Mouse (Mus musculus) bone marrow, adult 2 months (tissue): Measurements from ENCODE around the gene Atp9a. TPM values are rescaled to one million over a fixed set of nuclear protein-coding genes. Genes with fewer than 3 reads are reported as not detected.
A peak's percentile ranks its signal among the peaks of the same experiment; 100 is the strongest.

Experiments
- H3K27ac ChIP-seq: fragments of 200-500 bp; 2 replicates; pipeline ENCODE4 v1.5.1; 2012; ENCODE audit warnings: low read depth, mild to moderate bottlenecking, control low read depth, inconsistent platforms, low read length; ENCODE audit not compliant: control insufficient read depth, poor library complexity, insufficient read depth
- H3K4me1 ChIP-seq: fragments of 200-500 bp; 2 replicates; pipeline ENCODE4 v1.6.1; 2011; ENCODE audit warnings: low read length; ENCODE audit not compliant: control insufficient read depth, insufficient read depth
- H3K4me3 ChIP-seq: fragments of 200-500 bp; replicated peaks from 2 replicates; pipeline ENCODE3; 2011; ENCODE audit warnings: mild to moderate bottlenecking, low read depth, low read length, control low read depth; ENCODE audit not compliant: control insufficient read depth
- CTCF ChIP-seq: fragments of 200-500 bp; IDR thresholded peaks from 2 replicates; pipeline ENCODE4 v1.5.1; 2011; ENCODE audit warnings: low read length, control low read depth; ENCODE audit not compliant: control insufficient read depth, insufficient read depth
- POLR2A ChIP-seq: fragments of 200-500 bp; IDR thresholded peaks from 2 replicates; pipeline ENCODE4 v1.6.1; 2011; ENCODE audit warnings: low read depth, mild to moderate bottlenecking, control low read depth, low read length, borderline replicate concordance; ENCODE audit not compliant: control insufficient read depth
- WGBS: fragments of 180-500 bp; shearing (Covaris S2); methylation state at CpG from one replicate; pipeline ENCODE4 v1.1.7; 2018; 5-methylcytosine and 5-hydroxymethylcytosine counted together
- polyA plus RNA-seq: library from polyadenylated mRNA; stranded (reverse); fragments of >200 nt; gene quantifications from 2 replicates; pipeline ENCODE4 v1.2.4, GENCODE M21; 2011; ENCODE audit warnings: low replicate concordance; ENCODE audit not compliant: missing spikeins, insufficient read depth, insufficient read length

Atp9a gene
- polyA plus RNA-seq, 1 experiment, result 2.6 TPM

GRCm38 (mm10) chr2:168694379-168695026 lies 47.7 kb downstream of the Atp9a start:
- Histone ChIP-seq H3K4me1 (no peaks in the 10 kb centered on the region), H3K4me3 (no peak overlapping the region), H3K27ac (no peak overlapping the region)
- WGBS, result 84% methylated on average over 27 of the region's 27 CpGs
- TF ChIP-seq CTCF (no peak), POLR2A (no peak)

- 45% methylated on average over 6 of the region's 6 CpGs for WGBS
- Histone ChIP-seq H3K27ac (no peak overlapping the region), H3K4me1 (no peaks in the 10 kb centered on the region), H3K4me3 (no peak overlapping the region)
- TF ChIP-seq CTCF, result peak; percentile 51
- TF ChIP-seq POLR2A, result no peak
These were observed 50.4 kb downstream of the Atp9a start for GRCm38 (mm10) chr2:168691774-168692173.

DNA sequence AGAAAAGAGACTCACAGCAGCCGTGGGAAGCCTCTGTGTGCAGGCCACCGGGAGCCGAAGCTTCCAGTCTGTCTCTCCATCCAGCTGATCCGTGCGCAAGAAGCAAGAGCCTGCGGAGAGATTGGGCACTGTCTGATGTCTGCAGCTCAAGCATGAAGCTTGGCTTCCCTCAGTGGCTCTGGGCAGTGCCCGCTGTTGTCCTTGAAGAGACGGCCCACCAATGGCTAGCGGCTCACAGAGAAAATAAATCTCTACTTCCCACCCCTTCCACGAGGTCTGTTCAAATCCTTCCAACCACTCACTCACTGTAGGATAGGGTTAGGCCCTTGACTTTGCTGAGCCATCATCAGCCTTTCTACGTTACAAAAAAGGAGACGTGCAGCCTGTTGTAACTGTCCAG lies 54.9 kb downstream of the Atp9a start:
- TF ChIP-seq CTCF (no peak), POLR2A (no peak)
- Histone ChIP-seq H3K4me3 (no peak overlapping the region), H3K27ac (no peak overlapping the region), H3K4me1 (no peaks in the 10 kb centered on the region)
- WGBS, result 86% methylated on average over 12 of the region's 12 CpGs

DNA sequence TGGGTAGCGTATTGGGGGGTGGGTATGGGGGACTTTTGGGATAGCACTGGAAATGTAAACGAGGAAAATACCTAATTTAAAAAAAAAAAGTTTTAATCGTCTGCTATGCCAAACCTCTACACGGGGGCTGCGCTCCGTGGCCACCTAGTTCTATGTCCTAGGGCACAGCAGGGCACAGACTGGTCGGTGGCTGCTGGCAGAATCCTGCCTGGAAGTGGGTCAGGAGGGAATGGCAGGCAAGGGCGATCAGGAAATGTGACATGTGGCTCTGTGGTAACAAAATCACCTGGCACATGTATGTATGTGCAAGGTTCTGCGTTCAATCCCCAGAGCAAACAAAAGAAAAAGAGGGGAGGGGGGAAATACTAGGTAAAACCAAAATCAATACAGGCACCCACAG lies 56.3 kb downstream of the Atp9a start:
- TF ChIP-seq POLR2A (no peak), CTCF (no peak)
- WGBS, result 84% methylated on average over 9 of the region's 9 CpGs

GRCm38 (mm10) chr2:168684695-168685094 lies 57.5 kb downstream of the Atp9a start:
- 84% methylated on average over 3 of the region's 3 CpGs for WGBS
- no peaks in the 10 kb centered on the region for H3K4me1 ChIP-seq
- no peak overlapping the region for H3K4me3 ChIP-seq
- TF ChIP-seq POLR2A (no peak), CTCF (no peak)
- no peak overlapping the region for H3K27ac ChIP-seq

More for the DNA sequence above, 56.3 kb downstream of the Atp9a start:
- Histone ChIP-seq H3K27ac (no peak overlapping the region), H3K4me3 (no peak overlapping the region), H3K4me1 (no peaks in the 10 kb centered on the region)

- TF ChIP-seq POLR2A (no peak), CTCF (no peak)
- H3K27ac ChIP-seq, result no peak overlapping the region
- 41% methylated on average over 15 of the region's 15 CpGs for WGBS
- no peaks in the 10 kb centered on the region for H3K4me1 ChIP-seq
- no peak overlapping the region for H3K4me3 ChIP-seq
These were observed 58.6 kb downstream of the Atp9a start for GRCm38 (mm10) chr2:168683520-168684150.

GRCm38 (mm10) chr2:168682721-168683120 lies 59.5 kb downstream of the Atp9a start:
- H3K4me3 ChIP-seq, result no peak overlapping the region
- H3K4me1 ChIP-seq, result no peaks in the 10 kb centered on the region
- no peak overlapping the region for H3K27ac ChIP-seq
- WGBS, result 50% methylated on average over 2 of the region's 2 CpGs
- TF ChIP-seq CTCF (no peak), POLR2A (no peak)

GRCm38 (mm10) chr2:168681531-168681930 lies 60.7 kb downstream of the Atp9a start:
- TF ChIP-seq POLR2A (no peak), CTCF (no peak)
- Histone ChIP-seq H3K4me3 (no peak overlapping the region), H3K4me1 (no peaks in the 10 kb centered on the region), H3K27ac (no peak overlapping the region)
- 77% methylated on average over 9 of the region's 9 CpGs for WGBS
